Mouse (Mus musculus) left cerebral cortex, adult 2 months (tissue): ENCODE measurements around the gene 4930556J24Rik. TPM values are rescaled to one million over a fixed set of nuclear protein-coding genes. Genes with fewer than 3 reads are reported as not detected.
A peak's percentile ranks its signal among the peaks of the same experiment; 100 is the strongest.
"Not testable (repeated sequence)": the region's sequence is repeated elsewhere in the genome, so short reads cannot be mapped to it uniquely, and the experiment has no call there.

ENCODE experiments used
- DNase-seq, 2 experiments: peaks; one replicate each; pipeline ENCODE4 v3.0.0; 2021 to 2022; ENCODE audit warnings: low spot score in 2 of 2, mixed read lengths in 1 of 2; ENCODE audit errors: extremely low spot score in 1 of 2
- H3K27ac ChIP-seq: fragments of 200-600 bp; 2 replicates; pipeline ENCODE4 v1.8.1; 2022
- H3K4me3 ChIP-seq: fragments of 200-600 bp; 2 replicates; pipeline ENCODE4 v1.8.1; 2022
- CTCF ChIP-seq: fragments of 200-600 bp; IDR thresholded peaks from 2 replicates; pipeline ENCODE4 v1.8.1; 2022; ENCODE audit warnings: antibody characterized with exemption, mild to moderate bottlenecking, moderate library complexity
- intact Hi-C: fragments of 180-260 bp; cut with DNase I; formaldehyde crosslinking; loops from one replicate; pipeline ENCODE4 v1.15.1; 2025
- total RNA-seq, 2 experiments: library from RNA; stranded (reverse); gene quantifications; 2 replicates each; pipeline ENCODE4 v1.2.3; 2021

4930556J24Rik gene
- total RNA-seq, 2 experiments from 2014 or later: 0.29 TPM; not detected in 1

DNA sequence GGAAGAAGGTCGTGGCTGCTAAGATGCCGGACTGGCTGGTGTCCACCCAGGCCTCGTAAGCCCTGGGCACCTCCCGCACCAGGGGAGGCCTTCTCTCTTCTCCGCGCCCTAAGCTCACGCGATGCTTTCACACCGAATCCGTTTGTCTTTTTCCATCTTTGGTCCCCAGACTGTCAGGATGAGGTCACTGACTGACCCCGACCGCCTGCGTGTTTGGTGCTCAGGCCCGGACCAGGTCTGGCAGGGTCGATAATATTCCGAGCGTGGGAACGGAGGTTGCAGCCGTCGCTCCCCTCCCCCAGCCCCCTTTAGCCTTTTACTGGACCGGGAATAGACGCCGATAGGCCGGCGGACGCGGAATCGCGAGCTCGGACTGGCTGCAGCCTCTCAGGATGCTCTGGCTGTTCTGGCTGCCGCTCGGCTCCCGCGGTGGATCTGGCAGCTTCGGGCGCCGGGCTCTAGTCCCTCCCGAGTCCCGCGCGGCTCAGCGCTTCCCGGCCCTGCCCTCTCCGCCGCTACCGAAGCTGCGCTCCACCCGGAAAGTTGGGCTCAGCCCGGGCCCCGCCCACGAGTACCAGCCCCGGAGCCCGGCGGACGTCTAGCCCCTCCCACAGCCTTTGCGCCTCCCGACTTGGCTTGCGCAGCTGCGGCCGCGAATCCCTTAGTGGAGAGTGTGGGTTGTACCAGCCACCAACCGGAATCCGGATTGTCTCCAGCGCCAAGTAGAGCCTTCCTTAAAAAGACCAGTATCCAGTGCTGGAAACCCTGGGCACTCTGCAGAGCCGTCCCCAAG, 63.1 kb downstream of the 4930556J24Rik start:
- DNase-seq: peak; percentile 93 to 95
- TF ChIP-seq CTCF: no peak; the same call in 1 of the 2 replicates
- Histone ChIP-seq H3K27ac (peak overlapping the region; percentile 92), H3K4me3 (peak overlapping the region; percentile 77)
- intact Hi-C loops: loop anchor here (1.0 to 5.0 kb wide), 2 partner anchors 18 to 201 kb away; partner anchors contain the start of genes 4921536K21Rik and Dusp18

GRCm38 (mm10) chr11:3912875-3913271, 63.7 kb downstream of the 4930556J24Rik start:
- TF ChIP-seq CTCF: no peak; the same call in 1 of the 2 replicates
- intact Hi-C loops: loop anchor here (1.0 to 5.0 kb wide), 2 partner anchors 18 to 201 kb away; partner anchors contain the start of genes 4921536K21Rik and Dusp18
- Histone ChIP-seq H3K4me3 (peak overlapping the region; percentile 77), H3K27ac (peak overlapping the region; percentile 92)
- peak in 1 of 2 experiments; percentile 37 for DNase-seq

GRCm38 (mm10) chr11:3912100-3912874, 64.3 kb downstream of the 4930556J24Rik start:
- Histone ChIP-seq H3K27ac (peak overlapping the region; percentile 92), H3K4me3 (peak overlapping the region; percentile 77)
- peak in 1 of 2 experiments; percentile 33 for DNase-seq
- intact Hi-C loops: loop anchor here (5.0 kb wide), 1 partner anchor 200 kb away; no protein-coding TSS in a partner anchor
- no peak for TF ChIP-seq CTCF

- Histone ChIP-seq H3K4me3 (peak overlapping the region; percentile 77), H3K27ac (peak overlapping the region; percentile 69; the same call in 1 of the 2 replicates)
- intact Hi-C loops: loop anchor here (5.0 kb wide), 1 partner anchor 199 kb away; no protein-coding TSS in a partner anchor
- not testable (repeated sequence) for DNase-seq
These were observed 65.1 kb downstream of the 4930556J24Rik start for GRCm38 (mm10) chr11:3911440-3911839.

DNA sequence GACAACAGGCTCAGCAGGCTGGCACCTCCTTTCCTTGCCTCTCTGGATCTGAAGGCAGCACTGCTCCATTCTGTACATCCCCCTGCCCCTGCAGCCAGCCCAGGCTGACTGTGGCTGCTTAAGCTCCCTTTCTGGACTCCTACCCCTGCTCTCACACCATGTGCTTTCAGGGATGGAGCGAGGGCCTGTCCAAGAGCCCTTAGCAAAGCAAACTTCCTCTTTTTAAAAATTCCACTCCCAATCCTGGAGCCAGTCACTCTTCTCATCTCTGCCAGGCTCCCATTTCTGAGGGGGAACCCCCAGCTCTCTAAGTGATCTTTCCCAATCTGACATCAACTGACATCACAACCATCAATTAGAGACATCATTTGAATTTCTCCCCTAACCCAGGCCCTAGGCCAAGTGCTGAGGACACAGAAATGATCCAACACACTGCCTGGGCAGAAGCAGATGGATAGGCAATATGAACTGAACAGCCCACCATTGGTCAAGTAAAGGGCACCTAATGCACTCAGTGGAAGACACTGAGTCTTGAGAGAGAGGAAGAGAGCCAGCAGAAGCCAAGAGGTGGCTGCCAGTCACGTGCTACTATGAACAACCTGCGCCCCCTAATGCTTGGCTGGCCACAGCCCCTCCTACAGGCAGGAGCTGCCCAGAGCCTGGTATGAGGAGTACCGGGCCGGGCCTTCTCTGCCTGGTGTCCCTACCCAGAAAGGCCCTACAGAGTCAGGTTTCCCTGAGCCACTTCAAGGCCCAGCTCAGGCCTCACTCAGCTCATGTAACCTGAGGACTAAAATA, 65.9 kb downstream of the 4930556J24Rik start:
- H3K27ac ChIP-seq: peak overlapping the region; percentile 69
- DNase-seq: no peak
- intact Hi-C loops: loop anchor here (5.0 kb wide), 1 partner anchor 198 kb away; no protein-coding TSS in a partner anchor
- H3K4me3 ChIP-seq: peak overlapping the region; percentile 77
- peak; percentile 25 for TF ChIP-seq CTCF

GRCm38 (mm10) chr11:3909236-3909635, 67.3 kb downstream of the 4930556J24Rik start:
- no peak for DNase-seq
- peak overlapping the region; percentile 64; the same call in 1 of the 2 replicates for H3K27ac ChIP-seq
- H3K4me3 ChIP-seq: no peak overlapping the region
- intact Hi-C loops: no loop called here
- TF ChIP-seq CTCF: no peak

GRCm38 (mm10) chr11:3905446-3905845, 71.1 kb downstream of the 4930556J24Rik start:
- Histone ChIP-seq H3K4me3 (no peak overlapping the region), H3K27ac (no peak overlapping the region)
- intact Hi-C loops: no loop called here
- no peak for DNase-seq
- no peak for TF ChIP-seq CTCF

DNA sequence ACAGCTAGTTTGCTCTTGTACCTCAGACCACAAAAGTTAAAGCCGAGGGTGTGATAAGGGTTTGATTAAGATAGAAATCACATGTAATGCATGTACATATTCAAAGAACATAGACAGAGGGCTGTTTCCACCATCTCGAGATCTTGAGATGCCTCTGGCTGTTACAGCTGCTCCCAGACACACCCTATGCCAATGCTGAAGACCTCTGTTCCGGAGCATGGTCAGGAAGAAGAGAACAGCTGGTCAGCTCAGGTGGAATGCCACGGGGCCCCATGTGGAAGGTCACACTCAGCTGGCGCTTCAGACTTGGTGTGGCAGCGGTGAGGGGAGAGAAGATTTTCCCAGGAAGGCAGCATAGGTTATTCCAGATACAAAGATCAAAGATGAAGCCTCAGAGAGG, 71.9 kb downstream of the 4930556J24Rik start:
- intact Hi-C loops: no loop called here
- no peak for TF ChIP-seq CTCF
- no peak for DNase-seq
- Histone ChIP-seq H3K27ac (no peak overlapping the region), H3K4me3 (no peak overlapping the region)

DNA sequence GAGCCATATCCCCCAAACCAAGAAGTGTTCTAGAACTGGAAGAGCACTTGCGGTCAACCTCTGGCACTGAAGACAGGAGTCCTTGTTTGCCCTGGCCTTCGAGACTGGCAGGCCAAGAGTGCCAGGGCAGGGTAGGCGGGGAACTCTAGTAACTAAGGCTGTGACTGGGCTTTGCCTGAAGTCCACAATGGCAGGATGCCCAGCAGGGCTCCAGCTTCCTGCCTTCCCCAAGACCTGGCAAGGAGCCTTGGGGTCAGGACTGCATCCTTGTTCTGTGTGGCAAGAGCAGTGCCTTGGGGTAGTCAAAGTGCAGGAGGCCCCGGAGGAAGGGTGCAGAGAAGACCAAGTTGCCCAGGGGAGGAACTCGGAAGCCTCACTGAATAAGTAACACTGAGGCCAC, 73.5 kb downstream of the 4930556J24Rik start:
- no peak for TF ChIP-seq CTCF
- DNase-seq: peak; percentile 33 to 66
- Histone ChIP-seq H3K27ac (peak overlapping the region; percentile 3; the same call in 1 of the 2 replicates), H3K4me3 (no peak overlapping the region)
- intact Hi-C loops: no loop called here

GRCm38 (mm10) chr11:3902516-3902915, 74.1 kb downstream of the 4930556J24Rik start:
- peak overlapping the region; percentile 34; the same call in 1 of the 2 replicates for H3K27ac ChIP-seq
- no peak overlapping the region for H3K4me3 ChIP-seq
- intact Hi-C loops: no loop called here
- no peak for DNase-seq
- no peak for TF ChIP-seq CTCF

- Histone ChIP-seq H3K4me3 (no peak overlapping the region; the same call in 1 of the 2 replicates), H3K27ac (no peak overlapping the region)
- intact Hi-C loops: no loop called here
- no peak for DNase-seq
- no peak for TF ChIP-seq CTCF
These were observed 76.3 kb downstream of the 4930556J24Rik start for GRCm38 (mm10) chr11:3900296-3900695.
